Mouse (Mus musculus): ENCODE data around the gene Lsamp. TPM values are rescaled to one million over a fixed set of nuclear protein-coding genes. Genes with fewer than 3 reads are reported as not detected.

Gene Lsamp
- polyA plus RNA-seq, 1 experiment from 2014 or later = not detected

DNA sequence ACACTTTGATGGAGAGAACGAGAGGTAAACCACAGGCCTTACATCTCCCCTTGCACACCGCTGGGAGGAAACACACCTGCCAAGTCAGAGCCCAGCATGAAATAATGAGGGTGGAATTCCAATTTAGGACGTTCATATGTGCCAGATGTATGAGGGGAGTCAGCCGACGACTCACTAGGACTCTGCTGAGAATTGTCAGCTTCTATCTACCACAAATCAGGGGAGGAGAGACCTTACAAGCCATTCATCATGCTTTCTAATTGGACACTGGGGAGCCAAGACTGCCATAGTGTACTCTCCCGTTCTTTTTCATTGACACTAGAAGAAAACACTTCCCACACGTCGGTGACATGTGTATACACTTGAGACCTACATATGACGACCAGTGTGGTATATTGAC is 2173.7 kb downstream of the Lsamp start:
- DNase-seq (ENCODE audit: low read depth, low spot score) (no peak), ATAC-seq (no peak)
- CTCF ChIA-PET = no interaction called here
- H3K27me3 ChIP-seq = peaks cover 9% of the 10 kb centered on the region
- no peak for TF ChIP-seq CTCF (IDR thresholded peaks at IDR 0.05)
- POLR2A ChIA-PET = no interaction called here
- in situ Hi-C loops (cut with MboI; ENCODE audit: low pct_unique_long_range_greater_than_20kb) = loop anchor here (25.0 kb wide), 2 partner anchors 896 to 1904 kb away; partner anchors contain the start of gene Gramd1c

DNA sequence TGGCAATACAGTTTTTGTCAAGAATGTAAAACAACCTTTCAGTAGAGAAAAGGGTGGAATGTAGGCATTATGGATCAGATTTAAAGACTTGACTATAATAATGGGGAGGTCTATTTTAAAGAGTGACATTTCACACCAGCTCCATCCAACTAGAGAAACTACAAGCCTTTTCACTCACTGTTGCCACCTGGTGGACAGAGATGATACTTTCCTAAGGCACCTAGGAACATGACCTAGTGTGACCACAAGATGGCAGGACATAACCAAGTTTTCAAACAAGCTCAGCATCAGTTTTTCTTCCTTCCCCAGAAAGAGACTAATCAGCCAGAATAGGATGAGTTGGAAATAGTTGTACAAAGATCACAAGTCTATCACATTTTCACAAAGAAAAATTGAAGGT is 2180.8 kb downstream of the Lsamp start:
- ChIA-PET POLR2A (no interaction called here), CTCF (interaction anchor here (0.6 to 1.9 kb wide), 14 partner anchors 8 to 137 kb away, joined by 3 to 7 read pairs (median 3); no protein-coding TSS in a partner anchor)
- peak; percentile 93 for TF ChIP-seq CTCF (IDR thresholded peaks at IDR 0.05)
- ATAC-seq (peak; percentile 71), DNase-seq (ENCODE audit: low read depth, low spot score) (peak; percentile 20)
- H3K27me3 ChIP-seq = peaks cover 12% of the 10 kb centered on the region
- in situ Hi-C loops (cut with MboI; ENCODE audit: low pct_unique_long_range_greater_than_20kb) = loop anchor here (25.0 kb wide), 2 partner anchors 903 to 1897 kb away; partner anchors contain the start of gene Gramd1c

DNA sequence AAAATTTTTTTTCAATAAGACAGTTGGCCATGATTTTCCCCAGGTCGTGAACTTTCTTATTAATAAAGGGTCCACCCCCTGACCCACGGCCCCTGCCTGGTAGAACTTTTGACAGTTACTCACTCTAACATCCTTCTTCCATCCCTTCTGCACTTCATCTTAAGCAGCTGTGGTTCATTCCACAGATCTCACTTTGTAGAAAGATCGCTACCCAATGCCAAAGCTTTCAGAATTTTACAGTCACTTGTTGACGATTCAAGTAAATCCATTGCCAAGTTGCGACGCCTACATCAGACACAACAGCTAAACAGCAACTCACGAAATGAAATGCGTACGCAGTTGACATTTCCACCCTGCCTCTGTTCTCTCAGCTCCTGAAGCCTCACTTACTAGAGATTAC is 2184.1 kb downstream of the Lsamp start:
- no peak for TF ChIP-seq CTCF (IDR thresholded peaks at IDR 0.05)
- ChIA-PET POLR2A (no interaction called here), CTCF (interaction anchor here (1.9 kb wide), 1 partner anchor 10 kb away, joined by 6 read pairs; no protein-coding TSS in a partner anchor)
- peaks cover 40% of the 10 kb centered on the region for H3K27me3 ChIP-seq
- in situ Hi-C loops (cut with MboI; ENCODE audit: low pct_unique_long_range_greater_than_20kb) = loop anchor here (25.0 kb wide), 2 partner anchors 906 to 1894 kb away; partner anchors contain the start of gene Gramd1c
- ATAC-seq (no peak), DNase-seq (ENCODE audit: low read depth, low spot score) (no peak)

DNA sequence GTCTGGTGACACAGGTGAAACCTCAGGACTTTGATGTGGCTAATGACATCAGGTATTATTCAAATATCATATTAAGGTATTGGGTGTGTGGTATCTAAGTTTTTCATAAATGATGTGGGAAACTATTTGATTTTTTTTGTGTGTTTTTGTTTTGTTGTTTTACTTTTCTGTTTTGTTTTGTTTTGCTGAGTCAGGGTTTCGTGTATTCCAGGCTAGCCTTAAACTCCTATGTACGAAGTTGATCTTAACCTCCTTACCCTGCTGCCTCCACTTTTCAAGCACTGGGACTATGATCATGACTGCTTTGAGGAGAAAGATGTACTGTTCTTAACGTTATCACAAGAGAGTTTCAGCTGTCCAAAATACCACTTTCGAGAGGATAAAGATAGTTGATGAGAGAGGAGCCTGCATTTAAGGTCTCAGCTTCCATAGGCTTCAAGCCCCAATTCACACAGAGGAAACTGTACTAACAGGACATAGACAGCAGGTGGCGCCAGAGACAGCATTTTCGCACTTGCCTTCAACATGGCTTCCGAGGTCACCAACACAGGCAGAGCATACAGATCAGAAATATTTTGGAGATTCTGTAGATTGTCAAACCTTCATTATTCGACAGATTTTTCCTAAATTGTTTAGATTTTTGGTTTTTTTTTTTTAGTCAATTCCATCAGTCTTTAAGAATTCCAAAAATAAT is 2185.4 kb downstream of the Lsamp start:
- POLR2A ChIA-PET = no interaction called here
- ATAC-seq = peak; percentile 81
- TF ChIP-seq CTCF (IDR thresholded peaks at IDR 0.05) = peak; percentile 91
- DNase-seq (ENCODE audit: low read depth, low spot score) = no peak
- peaks cover 45% of the 10 kb centered on the region for H3K27me3 ChIP-seq
- in situ Hi-C loops (cut with MboI; ENCODE audit: low pct_unique_long_range_greater_than_20kb) = loop anchor here (25.0 kb wide), 2 partner anchors 907 to 1893 kb away; partner anchors contain the start of gene Gramd1c
- CTCF ChIA-PET = interaction anchor here (1.9 kb wide), 1 partner anchor 9 kb away, joined by 6 read pairs; no protein-coding TSS in a partner anchor

DNA sequence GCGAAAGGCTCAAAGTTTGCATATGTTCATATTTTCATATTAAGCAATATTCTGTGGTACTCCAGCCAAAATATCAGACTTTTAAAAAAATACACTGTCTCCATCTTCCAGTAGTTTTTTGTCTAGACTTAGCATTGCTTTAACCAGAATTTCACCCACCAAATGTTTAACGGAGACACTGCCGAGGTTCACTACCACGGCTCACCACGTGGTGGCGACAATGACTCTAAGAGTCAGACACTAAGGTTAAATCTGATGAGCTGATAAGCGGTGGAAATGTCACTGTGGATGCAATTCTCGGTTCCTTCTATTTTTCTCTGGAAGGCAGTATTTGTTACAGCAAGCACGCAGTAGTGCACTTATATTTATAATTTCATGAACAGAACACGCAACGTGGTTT is 2188.3 kb downstream of the Lsamp start:
- H3K27me3 ChIP-seq = peaks cover 48% of the 10 kb centered on the region
- ATAC-seq = no peak
- in situ Hi-C loops (cut with MboI; ENCODE audit: low pct_unique_long_range_greater_than_20kb) = loop anchor here (25.0 kb wide), 2 partner anchors 910 to 1890 kb away; partner anchors contain the start of gene Gramd1c
- peak; percentile 72 for TF ChIP-seq CTCF (IDR thresholded peaks at IDR 0.05)
- POLR2A ChIA-PET = no interaction called here
- CTCF ChIA-PET = interaction anchor here (1.0 to 1.9 kb wide), 6 partner anchors 8 to 104 kb away, joined by 3 to 5 read pairs (median 4); no protein-coding TSS in a partner anchor
- DNase-seq (ENCODE audit: low read depth, low spot score) = no peak

DNA sequence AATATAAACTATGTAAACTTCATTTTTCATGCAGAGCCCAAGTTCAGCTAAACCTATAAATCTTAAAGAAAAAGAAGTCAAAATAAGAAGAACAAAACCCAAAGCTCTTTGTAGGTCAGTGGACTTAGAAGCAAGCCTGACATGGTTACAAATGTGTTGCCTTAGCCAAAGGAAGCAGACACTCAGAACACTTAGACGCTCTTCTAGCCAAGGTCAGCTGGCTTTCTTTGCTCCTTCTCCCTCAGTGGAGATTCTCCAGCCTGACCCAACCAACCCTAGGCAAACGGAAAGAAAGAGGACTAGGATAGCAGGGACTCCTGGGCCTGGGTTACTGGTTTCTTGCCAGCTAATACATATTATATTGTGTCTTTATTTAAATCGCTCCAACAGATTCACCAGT is 2194.7 kb downstream of the Lsamp start:
- no peak for DNase-seq (ENCODE audit: low read depth, low spot score)
- in situ Hi-C loops (cut with MboI; ENCODE audit: low pct_unique_long_range_greater_than_20kb) = no loop called here
- CTCF ChIA-PET = interaction anchor here (1.2 to 2.5 kb wide), 2 partner anchors 10 to 14 kb away, joined by 6 to 7 read pairs; no protein-coding TSS in a partner anchor
- no peak for TF ChIP-seq CTCF (IDR thresholded peaks at IDR 0.05)
- POLR2A ChIA-PET = interaction anchor here (0.6 kb wide), 1 partner anchor 701 kb away, joined by 4 read pairs; no protein-coding TSS in a partner anchor
- ATAC-seq = no peak
- peaks cover 53% of the 10 kb centered on the region for H3K27me3 ChIP-seq

DNA sequence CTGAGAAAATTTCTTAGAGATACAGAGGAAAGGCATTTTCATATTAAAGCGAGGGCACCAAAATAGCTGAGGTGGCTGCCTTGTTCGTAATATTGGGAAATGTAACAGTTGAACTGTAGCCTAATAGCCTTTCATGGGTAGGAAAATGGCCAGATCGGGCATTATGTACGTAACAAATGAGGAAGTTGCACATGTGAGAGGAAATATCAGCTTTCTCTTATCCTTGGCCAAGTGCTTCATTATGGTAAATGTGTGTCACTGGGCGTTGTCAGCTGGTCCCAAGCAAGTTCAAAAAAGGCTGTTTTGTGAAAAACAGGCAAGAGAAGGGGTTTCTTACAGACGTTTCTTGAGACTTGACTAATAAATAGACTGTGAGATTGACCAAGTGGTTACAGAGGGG is 2195.9 kb downstream of the Lsamp start:
- H3K27me3 ChIP-seq = peaks cover 53% of the 10 kb centered on the region
- CTCF ChIA-PET = interaction anchor here (2.5 kb wide), 1 partner anchor 15 kb away, joined by 7 read pairs; no protein-coding TSS in a partner anchor
- in situ Hi-C loops (cut with MboI; ENCODE audit: low pct_unique_long_range_greater_than_20kb) = no loop called here
- POLR2A ChIA-PET = no interaction called here
- DNase-seq (ENCODE audit: low read depth, low spot score) (no peak), ATAC-seq (no peak)
- no peak for TF ChIP-seq CTCF (IDR thresholded peaks at IDR 0.05)

DNA sequence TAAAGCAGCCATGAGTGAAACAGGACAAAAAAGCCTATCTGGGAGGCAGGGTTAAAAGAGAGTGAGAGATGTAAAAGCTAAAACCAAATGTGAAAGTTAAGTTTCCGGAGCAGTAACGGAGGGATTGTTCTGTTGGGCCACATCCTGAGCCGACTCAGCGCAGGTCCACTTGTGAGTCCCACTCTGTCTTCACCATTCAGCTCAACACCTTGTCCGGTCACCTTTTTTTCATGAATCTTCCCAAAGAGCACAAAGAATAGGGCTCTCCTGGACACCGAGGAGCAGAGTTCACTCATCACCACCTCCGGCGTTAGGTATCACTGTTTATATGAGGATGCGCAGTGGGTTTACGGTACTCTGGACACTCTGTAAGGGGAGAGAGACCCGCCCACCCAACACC is 2196.3 kb downstream of the Lsamp start:
- peaks cover 49% of the 10 kb centered on the region for H3K27me3 ChIP-seq
- in situ Hi-C loops (cut with MboI; ENCODE audit: low pct_unique_long_range_greater_than_20kb) = no loop called here
- no peak for TF ChIP-seq CTCF (IDR thresholded peaks at IDR 0.05)
- POLR2A ChIA-PET = no interaction called here
- CTCF ChIA-PET = interaction anchor here (2.5 kb wide), 1 partner anchor 15 kb away, joined by 7 read pairs; no protein-coding TSS in a partner anchor
- no peak for DNase-seq (ENCODE audit: low read depth, low spot score)
- ATAC-seq = no peak

DNA sequence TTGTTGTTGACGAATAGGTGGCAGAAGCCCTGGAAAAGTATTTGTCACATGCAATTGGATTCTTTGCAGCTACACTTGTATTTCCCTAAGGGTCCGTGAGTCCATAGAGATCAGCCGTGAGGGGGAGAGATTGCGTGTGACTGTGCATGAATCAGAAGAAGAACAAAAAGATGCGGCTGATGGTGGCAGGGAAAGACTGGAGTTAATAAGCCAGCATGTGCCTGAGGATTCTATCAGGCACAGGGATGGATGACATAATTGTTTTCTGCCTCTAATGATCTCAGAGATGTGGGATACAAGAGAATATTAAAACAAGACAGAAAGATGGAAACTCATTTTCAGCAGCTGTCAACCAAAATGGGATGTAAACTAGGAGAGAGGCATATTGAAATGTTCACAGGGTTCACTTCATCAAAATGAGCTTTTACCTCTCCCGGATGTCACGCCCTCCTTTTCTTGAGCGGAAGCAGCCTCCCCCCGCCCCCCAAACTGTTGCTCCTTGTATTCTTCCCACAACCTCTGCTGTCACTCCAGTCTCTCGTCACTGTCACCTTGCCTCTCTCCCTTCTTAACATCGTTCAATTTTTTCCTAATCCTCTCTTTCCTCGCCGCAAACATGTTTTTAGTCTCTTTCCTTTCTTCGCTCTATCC is 2205.4 kb downstream of the Lsamp start:
- no peak for TF ChIP-seq CTCF (IDR thresholded peaks at IDR 0.05)
- ATAC-seq (no peak), DNase-seq (ENCODE audit: low read depth, low spot score) (no peak)
- ChIA-PET CTCF (interaction anchor here (1.2 kb wide), 1 partner anchor 25 kb away, joined by 3 read pairs; no protein-coding TSS in a partner anchor), POLR2A (no interaction called here)
- in situ Hi-C loops (cut with MboI; ENCODE audit: low pct_unique_long_range_greater_than_20kb) = no loop called here
- H3K27me3 ChIP-seq = peaks cover 13% of the 10 kb centered on the region

DNA sequence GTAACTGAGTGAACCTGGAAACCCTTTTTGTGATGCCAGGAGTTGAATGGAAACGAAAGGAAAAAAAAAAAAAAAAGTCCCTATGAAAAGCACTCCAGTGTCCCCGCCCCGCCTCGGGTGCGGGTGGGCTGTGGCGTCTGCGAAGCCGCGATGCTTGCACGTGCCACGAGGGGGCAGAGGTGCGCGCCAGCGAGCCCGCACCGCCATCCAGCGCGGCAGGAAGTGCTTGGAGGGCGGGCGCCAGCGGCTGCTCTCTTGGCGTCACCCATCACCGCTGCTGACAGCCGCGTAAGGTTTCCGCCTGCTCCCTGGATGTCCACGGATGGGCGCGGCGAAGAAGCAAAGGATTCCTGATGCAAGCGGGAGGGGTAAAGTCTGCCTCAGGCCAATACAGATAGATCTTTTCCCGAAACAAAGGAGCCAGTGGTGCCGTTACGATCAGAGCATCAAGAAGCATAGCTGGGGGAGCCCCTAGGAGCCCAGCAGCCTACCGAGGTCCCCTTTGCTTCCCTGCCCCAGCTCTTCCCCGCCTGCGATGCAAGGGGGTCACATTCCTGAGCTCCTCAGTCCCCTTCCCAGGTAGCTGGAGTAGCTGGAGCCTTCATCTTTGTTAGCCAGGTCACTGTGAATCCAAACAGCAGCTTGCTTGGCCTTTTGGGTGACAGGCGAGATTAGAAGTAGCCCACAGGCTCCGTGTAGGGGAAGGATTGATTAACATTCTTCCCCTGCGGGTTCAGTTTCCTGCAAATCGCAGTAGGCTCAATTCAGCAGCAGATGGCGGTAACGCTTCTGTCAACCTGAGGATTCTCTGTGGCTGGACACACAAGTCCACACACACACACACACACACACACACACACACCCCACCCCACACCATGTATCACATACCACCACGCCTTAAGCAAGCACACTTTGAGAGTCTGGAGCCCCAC is 2206.2 kb downstream of the Lsamp start:
- peak; percentile 97 for TF ChIP-seq CTCF (IDR thresholded peaks at IDR 0.05)
- ATAC-seq = peak; percentile 98
- ChIA-PET CTCF (interaction anchor here (0.6 to 0.7 kb wide), 2 partner anchors 12 to 18 kb away, joined by 3 to 4 read pairs; no protein-coding TSS in a partner anchor), POLR2A (no interaction called here)
- H3K27me3 ChIP-seq = peaks cover 13% of the 10 kb centered on the region
- no peak for DNase-seq (ENCODE audit: low read depth, low spot score)
- in situ Hi-C loops (cut with MboI; ENCODE audit: low pct_unique_long_range_greater_than_20kb) = no loop called here

Data from Patski (cell line).